Mouse (Mus musculus) ES-E14 (cell line): ENCODE results near the gene Gpkow. TPM values are rescaled to one million over a fixed set of nuclear protein-coding genes. Genes with fewer than 3 reads are reported as not detected.
"Not testable (repeated sequence)": the region's sequence is repeated elsewhere in the genome, so short reads cannot be mapped to it uniquely, and the experiment has no call there.

Experiments
- DNase-seq: peaks from one replicate; pipeline ENCODE4 v3.0.0-alpha.2; 2013; ENCODE audit warnings: low read depth, low spot score
- H3K27ac ChIP-seq: 2 replicates; pipeline ENCODE4 v1.5.1; 2012; ENCODE audit warnings: low read depth, mild to moderate bottlenecking, low read length, moderate library complexity, mixed read lengths; ENCODE audit not compliant: poor library complexity, insufficient read depth, severe bottlenecking
- H3K36me3 ChIP-seq: 2 replicates; pipeline ENCODE4 v1.6.1; 2012; ENCODE audit warnings: mild to moderate bottlenecking, low read length, moderate library complexity, mixed read lengths; ENCODE audit not compliant: control insufficient read depth, poor library complexity, insufficient read depth, severe bottlenecking
- H3K4me1 ChIP-seq, 2 experiments: fragments of 150-350 bp in 1 of 2; sonication (generic) in 1 of 2; 2 replicates each; pipeline ENCODE4 v1.6.1; 2012; ENCODE audit warnings: low read length in 2 of 2, mild to moderate bottlenecking in 1 of 2, mixed read lengths in 1 of 2; ENCODE audit not compliant: control insufficient read depth in 2 of 2, insufficient read depth in 2 of 2, poor library complexity in 1 of 2
- H3K4me3 ChIP-seq, 2 experiments: fragments of 150-350 bp in 1 of 2; sonication (generic) in 1 of 2; 2 replicates each; pipeline ENCODE4 v1.5.1; 2012; ENCODE audit warnings: low read length in 2 of 2, low read depth in 1 of 2, mild to moderate bottlenecking in 1 of 2, mixed read lengths in 1 of 2; ENCODE audit not compliant: insufficient read depth in 1 of 2, poor library complexity in 1 of 2, severe bottlenecking in 1 of 2
- H3K9ac ChIP-seq: 2 replicates; pipeline ENCODE4 v1.6.1; 2012; ENCODE audit warnings: low read depth, mild to moderate bottlenecking, low read length, mixed read lengths; ENCODE audit not compliant: poor library complexity, insufficient read depth, severe bottlenecking
- H3K9me3 ChIP-seq: fragments of 150-350 bp; sonication (generic); 2 replicates; pipeline ENCODE4 v1.6.1; 2012; ENCODE audit warnings: low read depth, mild to moderate bottlenecking, low read length; ENCODE audit not compliant: control insufficient read depth, insufficient read depth
- CHD2 ChIP-seq: IDR thresholded peaks from 2 replicates; pipeline ENCODE4 v1.6.1; 2014; ENCODE audit warnings: mild to moderate bottlenecking, low read depth, low read length, inconsistent platforms
- HCFC1 ChIP-seq: IDR thresholded peaks from 2 replicates; pipeline ENCODE4 v1.6.1; 2012; ENCODE audit warnings: low read length, inconsistent platforms, borderline replicate concordance; ENCODE audit not compliant: insufficient read depth
- MAFK ChIP-seq: IDR thresholded peaks from 2 replicates; pipeline ENCODE4 v1.6.1; 2014; ENCODE audit warnings: mild to moderate bottlenecking, low read depth, low read length, inconsistent platforms; ENCODE audit not compliant: insufficient read depth
- ZC3H11A ChIP-seq: IDR thresholded peaks from 2 replicates; pipeline ENCODE4 v1.6.1; 2012; ENCODE audit warnings: low read depth, mild to moderate bottlenecking, inconsistent platforms, low read length, borderline replicate concordance
- ZNF384 ChIP-seq: IDR thresholded peaks from 2 replicates; pipeline ENCODE4 v1.6.1; 2012; ENCODE audit warnings: low read depth, low read length, inconsistent platforms
- in situ Hi-C, 2 experiments: fragments of 600-800 bp; cut with MboI; formaldehyde crosslinking; loops; one replicate each; pipeline ENCODE4 v1.15.1; 2025; ENCODE audit warnings: low sequenced_read_pairs in 2 of 2, inconsistent platforms in 1 of 2; ENCODE audit not compliant: unreplicated experiment in 2 of 2
- total RNA-seq: library from RNA; depleted of rRNA; stranded (reverse); fragments of 300-350 nt; gene quantifications from 2 replicates; pipeline ENCODE4 v1.2.3, GENCODE M21; 2012

Gpkow gene
- total RNA-seq, 1 experiment: 11.5 TPM

GRCm38 (mm10) chrX:7690486-7690885 lies 6.4 kb upstream of the Gpkow start:
- no peak for TF ChIP-seq ZNF384
- no peak for TF ChIP-seq ZC3H11A
- TF ChIP-seq MAFK: no peak
- TF ChIP-seq CHD2: no peak
- no peak for TF ChIP-seq HCFC1
- in situ Hi-C loops: loop anchor here in 1 of 2 experiments (25.0 kb wide), 1 partner anchor 228 kb away; no protein-coding TSS in a partner anchor
- no peak for DNase-seq
- H3K9me3 ChIP-seq: no peaks in the 10 kb centered on the region
- no peaks in the 10 kb centered on the region for H3K4me1 ChIP-seq
- no peaks in the 10 kb centered on the region for H3K36me3 ChIP-seq
- H3K9ac ChIP-seq: no peak overlapping the region
- H3K27ac ChIP-seq: no peak overlapping the region
- H3K4me3 ChIP-seq: no peak overlapping the region

GRCm38 (mm10) chrX:7692862-7693261 lies 4.1 kb upstream of the Gpkow start:
- TF ChIP-seq CHD2: no peak
- TF ChIP-seq ZNF384: no peak
- no peak for TF ChIP-seq HCFC1
- TF ChIP-seq MAFK: no peak
- no peak for TF ChIP-seq ZC3H11A
- Histone ChIP-seq H3K36me3 (no peaks in the 10 kb centered on the region), H3K4me1 (no peaks in the 10 kb centered on the region), H3K9me3 (no peaks in the 10 kb centered on the region), H3K9ac (no peak overlapping the region), H3K27ac (no peak overlapping the region), H3K4me3 (no peak overlapping the region)
- no peak for DNase-seq
- in situ Hi-C loops: loop anchor here in 1 of 2 experiments (25.0 kb wide), 1 partner anchor 231 kb away; no protein-coding TSS in a partner anchor

- Histone ChIP-seq H3K4me1 (peaks cover 0 to 1% of the 10 kb centered on the region in 2 experiments; a peak in 1 of 4 replicates), H3K9ac (no peak overlapping the region), H3K9me3 (no peaks in the 10 kb centered on the region), H3K4me3 (peak overlapping the region in 1 of 2 experiments; percentile 88; a peak in 1 of 4 replicates), H3K27ac (no peak overlapping the region), H3K36me3 (peaks cover 6% of the 10 kb centered on the region)
- DNase-seq: no peak
- in situ Hi-C loops: loop anchor here in 1 of 2 experiments (25.0 kb wide), 1 partner anchor 234 kb away; no protein-coding TSS in a partner anchor
- TF ChIP-seq ZC3H11A: no peak
- no peak for TF ChIP-seq ZNF384
- TF ChIP-seq MAFK: no peak
- no peak for TF ChIP-seq HCFC1
- no peak for TF ChIP-seq CHD2
Observed at GRCm38 (mm10) chrX:7696520-7696919, 411 bp upstream of the Gpkow start.

GRCm38 (mm10) chrX:7713764-7714134 lies 16.8 kb downstream of the Gpkow start:
- peak overlapping the region; percentile 60; the same call in 1 of the 2 replicates for H3K9ac ChIP-seq
- H3K9me3 ChIP-seq, DNase-seq, H3K4me1 ChIP-seq, in situ Hi-C loops, H3K27ac ChIP-seq, H3K36me3 ChIP-seq: not testable (repeated sequence)
- peak overlapping the region; percentile 65 to 81; a peak in 3 of 4 replicates for H3K4me3 ChIP-seq

- Histone ChIP-seq H3K27ac (peak within 1 kb of the TSS; percentile 78), H3K9ac (peak within 1 kb of the TSS; percentile 82), H3K4me3 (peak within 1 kb of the TSS; percentile 71 to 81)
- in situ Hi-C loops, H3K36me3 ChIP-seq, H3K4me1 ChIP-seq, H3K9me3 ChIP-seq: not testable (repeated sequence)
- peak; percentile 85 for DNase-seq
Observed at GRCm38 (mm10) chrX:7714135-7714899, 17.4 kb downstream of the Gpkow start, which contains the start of gene Wdr45. Gene Wdr45 (plus strand): TSS chrX:7714333.

- in situ Hi-C loops, H3K9ac ChIP-seq, H3K4me1 ChIP-seq, H3K27ac ChIP-seq, H3K36me3 ChIP-seq, DNase-seq, H3K4me3 ChIP-seq, H3K9me3 ChIP-seq: not testable (repeated sequence)
Observed at GRCm38 (mm10) chrX:7716058-7716457, 19.1 kb downstream of the Gpkow start.
